Mouse (Mus musculus): Measurements from ENCODE around the gene Hbb-bt.
"Not testable (repeated sequence)": the region's sequence is repeated elsewhere in the genome, so short reads cannot be mapped to it uniquely, and the experiment has no call there.

The Hbb-bt gene

DNA sequence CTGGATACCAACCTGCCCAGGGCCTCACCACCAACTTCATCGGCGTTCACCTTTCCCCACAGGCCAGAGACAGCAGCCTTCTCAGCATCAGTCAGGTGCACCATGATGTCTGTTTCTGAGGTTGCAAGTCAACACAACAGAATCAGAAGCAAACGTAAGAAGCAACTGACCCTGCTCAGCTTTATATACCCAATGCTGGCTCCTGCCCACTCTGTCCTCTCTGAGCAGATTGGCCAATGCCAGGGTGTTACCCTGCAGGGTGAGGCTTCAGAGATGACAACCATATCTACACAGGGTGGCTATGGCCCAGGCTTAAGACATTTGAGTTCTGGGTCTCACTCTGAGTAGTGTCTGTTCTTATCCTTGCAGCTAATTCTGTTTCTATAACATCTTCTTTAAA is at the start of gene Hbb-bt:
Gene Hbb-bt, minus strand, starts transcription at position 231 of the 400 bp plus-strand sequence.
- no peak for DNase-seq

DNA sequence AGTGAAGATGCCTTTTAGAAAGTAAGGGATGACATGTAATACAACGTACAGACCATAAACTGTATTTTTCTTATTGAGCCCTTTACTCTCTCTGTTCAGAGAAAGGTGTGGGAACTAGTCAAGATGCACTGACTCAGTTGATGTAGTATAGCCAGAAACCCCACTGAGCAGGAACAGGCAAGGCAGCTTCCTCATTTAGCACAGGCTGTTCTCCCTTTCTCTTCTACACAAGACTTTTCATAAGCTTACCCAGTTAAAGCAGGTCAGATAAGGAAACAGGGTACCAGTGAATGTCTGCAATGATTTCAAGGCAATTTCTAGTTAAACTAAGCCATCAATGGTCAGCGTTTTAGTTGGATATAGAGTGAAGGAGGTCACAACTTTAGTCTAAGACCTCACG is 47.7 kb upstream of the Hbb-bt start:
- no peak for DNase-seq

- no peak for DNase-seq
These were observed 47.1 kb upstream of the Hbb-bt start for GRCm38 (mm10) chr7:103860855-103861254.

DNA sequence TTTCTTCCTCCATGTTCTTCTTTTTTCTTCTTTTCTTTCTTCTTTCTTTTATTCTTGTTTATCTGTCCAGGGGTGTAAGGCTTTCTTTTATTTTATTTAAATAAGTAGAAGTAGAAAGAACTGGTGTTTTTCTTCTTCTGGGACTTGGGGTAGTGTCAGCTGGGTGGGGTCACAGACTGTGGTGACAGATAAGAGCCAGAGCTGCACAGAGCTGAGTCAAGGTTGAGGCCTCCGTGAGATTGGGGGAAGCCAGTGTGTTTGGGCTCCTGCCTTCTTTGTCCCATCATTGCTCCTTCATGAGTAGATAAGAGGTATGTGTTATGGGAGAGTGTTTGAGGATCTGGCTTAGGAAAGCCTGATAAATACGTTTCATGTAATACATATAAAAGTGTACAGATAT is 45.3 kb upstream of the Hbb-bt start:
- DNase-seq: no peak

GRCm38 (mm10) chr7:103854669-103855068 is 40.9 kb upstream of the Hbb-bt start:
- no peak for DNase-seq

GRCm38 (mm10) chr7:103853090-103853489 is 39.3 kb upstream of the Hbb-bt start, which contains the start of gene Hbb-y:
TSS of gene Hbb-y (minus strand) at chr7:103853216.
- DNase-seq: no peak

DNA sequence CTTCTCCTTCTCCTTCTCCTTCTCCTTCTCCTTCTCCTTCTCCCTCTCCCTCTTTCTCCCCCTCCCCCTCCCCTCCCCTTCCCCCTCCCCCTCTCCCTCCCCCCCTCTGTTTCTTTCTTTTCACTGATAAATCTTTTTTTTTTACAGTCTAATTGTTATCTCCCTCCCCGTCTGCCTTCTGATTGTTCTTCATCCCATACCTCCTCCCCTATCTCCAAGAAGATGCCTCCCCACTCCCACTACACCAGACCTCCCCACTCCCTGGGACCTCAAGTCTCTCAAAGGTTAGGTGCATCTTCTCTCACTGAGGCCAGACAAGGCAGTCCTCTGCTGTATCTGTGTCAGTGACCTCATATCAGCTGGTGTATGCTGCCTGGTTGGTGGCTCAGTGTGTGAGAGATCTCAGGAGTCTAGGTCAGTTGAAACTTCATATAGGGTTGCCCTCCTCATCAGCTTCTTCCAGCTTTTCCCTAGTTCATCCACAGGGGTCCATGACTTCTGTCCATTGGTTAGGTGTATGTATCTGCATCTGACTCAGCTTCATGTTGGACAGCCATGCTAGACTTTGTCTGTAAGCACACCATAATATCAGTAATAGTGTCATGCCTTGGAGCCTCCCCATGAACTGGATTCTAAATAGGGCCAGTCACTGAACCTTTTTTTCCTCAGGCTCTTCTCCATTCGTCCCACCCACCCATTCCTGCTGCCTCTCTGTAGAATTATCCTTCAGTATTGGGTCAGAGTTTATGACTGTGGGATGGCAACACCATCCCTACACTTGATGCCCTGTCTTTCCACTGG is 30.9 kb upstream of the Hbb-bt start:
- no peak for DNase-seq

GRCm38 (mm10) chr7:103843034-103843433 is 29.2 kb upstream of the Hbb-bt start, which contains the start of gene Hbb-bh1:
TSS of gene Hbb-bh1 (minus strand) at chr7:103843164.
- DNase-seq: no peak

- no peak for DNase-seq
These were observed 26.5 kb upstream of the Hbb-bt start, which contains the start of gene Hbb-bh2 for GRCm38 (mm10) chr7:103840268-103840667. TSS of gene Hbb-bh2 (minus strand) at chr7:103840520.

DNA sequence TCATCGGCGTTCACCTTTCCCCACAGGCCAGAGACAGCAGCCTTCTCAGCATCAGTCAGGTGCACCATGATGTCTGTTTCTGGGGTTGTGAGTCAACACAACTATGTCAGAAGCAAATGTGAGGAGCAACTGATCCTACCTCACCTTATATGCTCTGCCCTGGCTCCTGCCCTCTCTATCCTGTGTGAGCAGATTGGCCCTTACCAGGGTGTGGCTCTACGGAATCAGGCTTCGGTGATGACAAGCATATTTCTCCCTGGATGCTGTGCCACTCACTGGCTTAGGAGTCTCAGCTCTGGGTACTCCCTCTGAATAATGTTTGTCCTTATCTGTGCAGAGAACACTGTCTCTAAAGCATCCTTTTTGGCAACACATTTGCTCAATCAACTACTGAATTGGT is 14.0 kb upstream of the Hbb-bt start, which contains the start of gene Hbb-bs:
Gene Hbb-bs, minus strand, starts transcription at position 289 of the 400 bp plus-strand sequence.
- no peak for DNase-seq

- not testable (repeated sequence) for DNase-seq
These were observed 13.3 kb upstream of the Hbb-bt start for GRCm38 (mm10) chr7:103827139-103827538.

GRCm38 (mm10) chr7:103826255-103826887 is 12.6 kb upstream of the Hbb-bt start:
- DNase-seq: no peak

GRCm38 (mm10) chr7:103825536-103826254 is 11.9 kb upstream of the Hbb-bt start:
- DNase-seq: no peak

DNA sequence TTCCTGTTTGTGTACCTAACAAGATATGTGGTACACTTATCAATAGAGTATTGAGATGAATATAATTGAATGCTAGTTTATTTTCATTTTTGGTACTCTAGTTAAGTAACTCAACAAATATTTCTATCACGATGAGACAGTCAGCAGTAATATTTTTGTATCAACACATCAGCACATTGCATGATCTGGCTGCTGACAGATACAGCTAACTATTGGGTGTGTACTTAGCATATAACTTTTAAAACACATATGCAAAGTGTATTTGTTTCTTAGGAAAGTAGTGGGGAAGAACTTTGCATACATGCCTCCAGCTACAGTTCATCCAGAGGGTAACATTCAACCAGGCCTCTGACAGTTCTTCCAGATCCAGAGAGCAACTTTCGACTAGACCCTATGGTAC is 10.8 kb upstream of the Hbb-bt start:
- no peak for DNase-seq

DNA sequence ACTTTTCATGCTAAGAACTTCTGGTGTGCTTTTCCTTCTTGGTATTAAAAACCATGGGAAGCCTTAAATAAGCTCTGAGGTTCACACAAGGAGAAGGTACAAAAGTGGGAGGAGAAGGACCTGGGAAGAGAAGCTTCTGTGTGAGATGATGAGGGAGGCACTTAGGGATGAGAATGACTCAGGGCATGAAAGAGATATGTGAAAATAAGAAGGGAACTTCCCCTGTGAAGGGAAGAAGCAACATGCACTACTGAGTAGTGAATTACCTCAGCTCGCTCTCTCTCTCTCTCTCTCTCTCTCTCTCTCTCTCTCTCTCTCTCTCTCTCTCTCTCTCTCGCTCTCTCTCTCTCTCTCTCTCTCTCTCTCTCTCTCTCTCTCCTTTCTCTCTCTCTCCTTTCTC is 1.3 kb upstream of the Hbb-bt start:
- DNase-seq: not testable (repeated sequence)

GRCm38 (mm10) chr7:103813152-103813551 is 644 bp downstream of the Hbb-bt start:
- not testable (repeated sequence) for DNase-seq

DNA sequence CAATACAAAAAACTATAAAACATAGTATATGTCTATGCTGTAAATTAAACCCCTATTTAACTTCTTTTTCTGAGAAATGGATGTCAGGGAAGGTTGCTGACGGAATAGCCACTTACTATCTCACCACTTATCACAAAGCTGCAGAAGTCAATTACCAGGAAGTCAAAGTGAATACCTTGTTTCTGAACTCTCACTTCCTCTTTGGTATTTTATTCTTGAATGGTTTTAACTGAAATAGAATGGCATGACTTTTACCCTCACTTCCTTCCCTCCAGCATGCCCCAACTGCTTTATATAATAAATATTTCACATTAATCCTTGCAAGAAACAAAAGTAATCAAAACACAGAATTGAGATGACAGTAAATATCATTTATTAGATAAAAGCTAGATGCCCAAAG is 1.6 kb downstream of the Hbb-bt start:
- DNase-seq: no peak

DNA sequence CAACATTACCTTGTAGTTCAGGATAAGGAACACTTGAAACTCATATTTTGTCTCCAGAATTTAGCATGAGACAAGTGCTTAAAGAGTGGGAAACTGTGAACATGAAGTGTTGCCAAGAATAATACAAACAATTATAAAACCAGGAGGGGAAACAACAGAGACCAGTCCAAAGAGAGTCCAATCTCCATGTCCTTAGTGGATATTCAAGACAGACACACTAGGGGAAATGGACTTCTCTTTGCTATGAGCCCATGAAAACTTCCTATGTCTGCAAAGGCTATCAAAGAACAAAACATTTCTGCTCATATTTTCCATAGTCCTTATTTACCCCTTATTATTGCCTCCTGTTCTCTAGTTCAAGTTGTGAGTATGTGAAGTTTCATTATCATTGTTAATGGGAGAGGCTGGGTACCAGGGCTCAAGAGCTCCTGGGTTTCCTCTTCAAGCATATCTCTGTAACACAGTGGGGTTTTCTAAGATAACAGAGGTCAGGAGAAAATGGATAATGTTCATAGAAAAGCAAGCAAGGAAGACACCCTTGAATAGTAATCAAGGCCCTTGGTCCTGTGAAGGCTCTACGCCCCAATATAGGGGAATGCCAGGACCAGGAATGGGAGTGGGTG is 2.5 kb downstream of the Hbb-bt start:
- DNase-seq: no peak

GRCm38 (mm10) chr7:103810746-103811145 is 3.0 kb downstream of the Hbb-bt start:
- no peak for DNase-seq

GRCm38 (mm10) chr7:103810296-103810695 is 3.5 kb downstream of the Hbb-bt start:
- DNase-seq: no peak

- no peak for DNase-seq
These were observed 4.0 kb downstream of the Hbb-bt start for GRCm38 (mm10) chr7:103809801-103810155.

- DNase-seq: no peak
These were observed 4.6 kb downstream of the Hbb-bt start for GRCm38 (mm10) chr7:103808971-103809800.
